Mouse (Mus musculus) myocyte (in vitro differentiated cells): ENCODE data around the gene Nisch.

Experiments used
- CEBPB ChIP-seq: IDR thresholded peaks from 2 replicates; pipeline ENCODE4 v1.6.1; 2011; ENCODE audit warnings: mild to moderate bottlenecking, moderate library complexity; ENCODE audit not compliant: poor library complexity, insufficient read depth, severe bottlenecking
- E2F4 ChIP-seq: IDR thresholded peaks from one replicate; pipeline ENCODE4 v1.6.1; 2011; ENCODE audit warnings: mild to moderate bottlenecking, control low read depth, moderate library complexity; ENCODE audit not compliant: insufficient read depth
- MAX ChIP-seq: IDR thresholded peaks from one replicate; pipeline ENCODE4 v1.6.1; 2011; ENCODE audit warnings: low read depth, mild to moderate bottlenecking, control low read depth
- MYOD1 ChIP-seq, 3 experiments: IDR thresholded peaks; one replicate each; pipeline ENCODE4 v1.6.1; 2011; ENCODE audit warnings: control low read depth in 2 of 3, low read depth in 2 of 3, mild to moderate bottlenecking in 2 of 3, moderate library complexity in 1 of 3; ENCODE audit not compliant: insufficient read length in 2 of 3, control insufficient read depth in 1 of 3
- MYOG ChIP-seq, 3 experiments: IDR thresholded peaks; one replicate each; pipeline ENCODE4 v1.6.1; 2011; ENCODE audit warnings: control low read depth in 2 of 3, low read depth in 2 of 3, mild to moderate bottlenecking in 2 of 3; ENCODE audit not compliant: insufficient read length in 2 of 3, control insufficient read depth in 1 of 3, insufficient read depth in 1 of 3
- POLR2A ChIP-seq: IDR thresholded peaks from one replicate; pipeline ENCODE4 v1.6.1; 2011; ENCODE audit warnings: low read depth, mild to moderate bottlenecking, control low read depth, moderate library complexity; ENCODE audit not compliant: insufficient read length
- POLR2AphosphoS2 ChIP-seq: IDR thresholded peaks from one replicate; pipeline ENCODE4 v1.6.1; 2011; ENCODE audit warnings: low read depth, control low read depth; ENCODE audit not compliant: insufficient read length
- REST ChIP-seq: IDR thresholded peaks from one replicate; pipeline ENCODE4 v1.6.1; 2011; ENCODE audit warnings: mild to moderate bottlenecking, control low read depth, moderate library complexity; ENCODE audit not compliant: insufficient read depth, insufficient read length
- SRF ChIP-seq: IDR thresholded peaks from one replicate; pipeline ENCODE4 v1.6.1; 2011; ENCODE audit warnings: low read depth; ENCODE audit not compliant: control insufficient read depth, insufficient read length
- TCF12 ChIP-seq: IDR thresholded peaks from one replicate; pipeline ENCODE4 v1.6.1; 2011; ENCODE audit warnings: mild to moderate bottlenecking, control low read depth; ENCODE audit not compliant: poor library complexity, insufficient read depth, severe bottlenecking
- TCF3 ChIP-seq: IDR thresholded peaks from one replicate; pipeline ENCODE4 v1.6.1; 2011; ENCODE audit warnings: low read depth, control low read depth; ENCODE audit not compliant: insufficient read length
- USF1 ChIP-seq: IDR thresholded peaks from one replicate; pipeline ENCODE4 v1.6.1; 2011; ENCODE audit warnings: low read depth, mild to moderate bottlenecking, control low read depth, moderate library complexity

GRCm38 (mm10) chr14:31165458-31165857 lies 51.3 kb downstream of the Nisch start:
- TF ChIP-seq POLR2A (no peak), E2F4 (no peak), TCF12 (no peak), MAX (no peak), POLR2AphosphoS2 (no peak), REST (no peak), USF1 (no peak), MYOD1 (IDR thresholded peaks at IDR 0.05; ENCODE audit: control insufficient read depth in 1 of 3, insufficient read length in 2 of 3, low read depth in 2 of 3) (no peak), TCF3 (no peak), SRF (no peak), CEBPB (no peak), MYOG (IDR thresholded peaks at IDR 0.05; ENCODE audit: control insufficient read depth in 1 of 3, insufficient read depth in 1 of 3, insufficient read length in 2 of 3, low read depth in 2 of 3) (no peak)
